Mouse (Mus musculus): ENCODE measurements around the gene Wipf1. TPM values are rescaled to one million over a fixed set of nuclear protein-coding genes. Genes with fewer than 3 reads are reported as not detected.

Wipf1 gene
- polyA plus RNA-seq, 1 experiment from 2014 or later = 1.9 TPM

DNA sequence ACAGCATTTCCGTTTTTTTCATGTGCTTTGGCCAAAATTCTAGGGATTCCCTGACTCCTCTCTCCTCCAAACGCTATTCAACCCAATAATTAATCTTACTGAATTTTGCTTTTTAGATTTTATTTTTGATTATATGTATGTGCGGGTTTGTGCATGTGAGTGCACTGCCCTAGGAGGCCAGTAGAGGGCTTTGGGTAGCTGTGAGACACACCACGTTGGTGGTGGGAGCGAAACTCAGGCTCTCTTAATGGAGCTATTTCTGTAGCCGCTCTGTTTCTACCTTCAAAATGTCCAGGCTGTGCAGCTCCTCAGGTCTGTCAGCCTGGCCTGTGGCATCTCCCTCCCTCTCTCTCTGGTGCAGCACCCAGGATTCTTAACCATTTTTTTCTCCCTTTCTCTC, 50.7 kb downstream of the Wipf1 start:
- H3K9ac ChIP-seq (replicated peaks) = no peak overlapping the region
- ATAC-seq (replicated peaks) = no peak
- H3K36me3 ChIP-seq = no peaks in the 10 kb centered on the region
- no peak overlapping the region for H3K4me3 ChIP-seq
- no peak overlapping the region for H3K4me2 ChIP-seq (replicated peaks)
- no peaks in the 10 kb centered on the region for H3K9me3 ChIP-seq
- H3K27ac ChIP-seq (replicated peaks) = no peak overlapping the region
- H3K27me3 ChIP-seq = no peaks in the 10 kb centered on the region
- 94% methylated on average over 6 of the region's 6 CpGs for WGBS
- 0 out of 2 replicates have a peak, but pooled peaks cover 4% of the 10 kb centered on the region for H3K4me1 ChIP-seq

DNA sequence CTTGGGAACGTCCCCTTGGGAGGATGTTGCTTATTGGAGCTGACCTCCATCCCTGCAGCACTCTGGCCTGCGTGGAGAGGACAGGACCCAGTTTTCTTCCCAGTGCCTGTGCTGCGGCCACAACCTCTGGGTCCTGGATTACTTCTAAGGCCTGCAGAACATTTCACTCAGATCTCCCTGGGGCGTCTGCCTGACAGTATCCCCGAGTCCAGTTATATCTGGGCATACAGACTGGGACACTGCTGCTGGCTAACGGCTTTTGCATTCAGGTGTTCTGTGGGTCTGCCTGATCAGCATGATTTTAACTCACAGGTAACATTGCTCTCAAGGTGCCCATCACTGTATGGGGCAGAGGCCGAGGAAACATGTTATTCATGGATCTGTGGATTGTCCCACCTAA, 52.0 kb downstream of the Wipf1 start:
- no peak for ATAC-seq (replicated peaks)
- Histone ChIP-seq H3K4me3 (no peak overlapping the region), H3K36me3 (no peaks in the 10 kb centered on the region), H3K9me3 (no peaks in the 10 kb centered on the region), H3K9ac (replicated peaks) (no peak overlapping the region), H3K4me1 (0 out of 2 replicates have a peak, but pooled peaks cover 3% of the 10 kb centered on the region), H3K27me3 (no peaks in the 10 kb centered on the region), H3K27ac (replicated peaks) (no peak overlapping the region), H3K4me2 (replicated peaks) (no peak overlapping the region)
- 89% methylated on average over 7 of the region's 7 CpGs for WGBS

DNA sequence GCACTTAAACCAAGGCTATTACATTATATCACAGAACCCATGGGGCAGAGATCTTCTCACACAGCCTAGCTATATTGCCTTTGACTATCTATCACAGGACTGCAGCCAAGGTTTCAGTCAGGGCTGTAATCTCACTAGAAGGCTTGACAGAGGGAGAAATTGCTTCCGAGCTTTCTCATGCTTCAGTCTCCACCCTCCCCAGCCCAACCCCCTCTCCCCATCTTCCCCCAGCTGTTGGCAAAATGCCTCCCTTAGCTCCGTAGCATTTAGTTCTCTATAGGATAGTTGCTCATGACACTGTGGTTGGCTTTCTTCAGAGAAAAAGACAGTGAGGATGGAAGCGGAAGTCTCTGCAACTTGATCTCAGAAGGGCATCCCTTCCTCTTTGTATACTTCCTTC, 54.0 kb downstream of the Wipf1 start:
- no peaks in the 10 kb centered on the region for H3K27me3 ChIP-seq
- H3K4me3 ChIP-seq = no peak overlapping the region
- H3K36me3 ChIP-seq = no peaks in the 10 kb centered on the region
- no peak for ATAC-seq (replicated peaks)
- no peaks in the 10 kb centered on the region for H3K9me3 ChIP-seq
- H3K4me2 ChIP-seq (replicated peaks) = no peak overlapping the region
- WGBS = 50% methylated on average over 3 of the region's 3 CpGs
- H3K9ac ChIP-seq (replicated peaks) = no peak overlapping the region
- H3K27ac ChIP-seq (replicated peaks) = no peak overlapping the region
- 0 out of 2 replicates have a peak, but pooled peaks cover 3% of the 10 kb centered on the region for H3K4me1 ChIP-seq

DNA sequence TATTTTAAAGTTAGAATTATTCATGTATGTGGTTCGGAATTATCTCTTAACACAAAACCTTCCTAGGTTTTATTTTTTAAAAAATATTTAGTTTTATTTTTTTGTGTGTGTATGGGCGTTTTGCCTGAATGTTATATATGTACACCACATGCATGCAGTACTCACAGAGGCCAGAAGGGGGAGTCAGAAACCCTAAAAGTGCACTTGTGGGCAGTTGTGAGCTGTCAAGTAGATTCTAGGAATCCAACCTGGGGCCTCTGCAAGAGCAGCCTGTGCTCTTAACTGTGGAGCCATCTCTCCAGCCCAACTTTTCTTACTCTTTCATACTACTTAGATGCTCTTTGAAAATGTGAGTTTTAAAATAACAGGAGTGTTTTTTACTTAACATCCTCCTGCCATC, 57.4 kb downstream of the Wipf1 start:
- Histone ChIP-seq H3K9ac (replicated peaks) (no peak overlapping the region), H3K4me3 (no peak overlapping the region), H3K4me2 (replicated peaks) (no peak overlapping the region), H3K4me1 (0 out of 2 replicates have a peak, but pooled peaks cover 3% of the 10 kb centered on the region), H3K27me3 (no peaks in the 10 kb centered on the region), H3K36me3 (no peaks in the 10 kb centered on the region), H3K9me3 (no peaks in the 10 kb centered on the region), H3K27ac (replicated peaks) (no peak overlapping the region)
- WGBS = 91% methylated on average over 2 of the region's 2 CpGs
- ATAC-seq (replicated peaks) = no peak

DNA sequence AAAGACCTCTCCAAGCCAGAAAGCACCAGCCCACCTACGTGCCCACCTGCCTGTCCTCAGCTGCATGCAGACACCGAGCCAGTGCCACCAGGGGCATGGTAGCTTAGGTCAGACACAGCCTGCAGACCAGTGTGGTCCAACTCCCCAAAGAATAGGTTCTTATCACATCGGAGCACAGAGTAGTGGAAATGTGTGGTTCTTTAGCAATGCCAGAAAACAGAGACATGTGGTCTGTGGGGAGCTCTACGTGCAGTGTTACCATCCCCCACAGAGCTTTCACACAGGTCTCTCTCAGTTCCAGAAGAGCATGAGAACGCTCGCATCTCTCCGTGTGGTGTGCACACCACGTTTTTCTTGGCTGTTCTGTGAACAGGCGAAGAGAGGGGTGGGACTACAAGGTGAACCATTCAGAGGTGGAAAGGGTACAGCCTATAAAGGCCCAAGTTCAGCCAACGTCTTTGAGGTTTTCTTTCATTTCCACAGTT, 59.3 kb downstream of the Wipf1 start:
- no peak for ATAC-seq (replicated peaks)
- Histone ChIP-seq H3K27ac (replicated peaks) (no peak overlapping the region), H3K4me3 (no peak overlapping the region), H3K36me3 (no peaks in the 10 kb centered on the region), H3K4me1 (no peaks in the 10 kb centered on the region), H3K4me2 (replicated peaks) (no peak overlapping the region), H3K9ac (replicated peaks) (no peak overlapping the region), H3K27me3 (no peaks in the 10 kb centered on the region), H3K9me3 (no peaks in the 10 kb centered on the region)
- WGBS = 77% methylated on average over 10 of the region's 10 CpGs

DNA sequence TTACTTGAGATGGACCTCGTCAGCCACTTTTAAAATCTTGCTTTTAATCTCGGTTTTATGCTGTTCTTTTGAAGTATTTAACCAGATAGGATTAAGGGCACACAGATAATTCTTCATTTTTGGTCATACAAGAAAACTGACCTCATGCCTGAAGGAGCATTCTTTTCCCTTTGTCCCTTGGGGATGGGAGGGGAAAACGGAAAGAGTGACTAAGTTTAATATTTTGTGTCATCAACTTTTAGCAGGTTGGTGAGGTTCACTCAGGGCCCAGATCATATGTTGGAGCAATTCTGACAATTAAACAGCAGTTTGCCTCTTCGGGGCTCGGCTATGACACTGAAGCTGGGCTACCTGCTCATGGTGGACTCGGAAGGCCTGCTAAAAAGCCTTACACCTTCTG, 60.0 kb downstream of the Wipf1 start:
- Histone ChIP-seq H3K36me3 (no peaks in the 10 kb centered on the region), H3K27ac (replicated peaks) (no peak overlapping the region), H3K4me3 (no peak overlapping the region), H3K9ac (replicated peaks) (no peak overlapping the region), H3K9me3 (no peaks in the 10 kb centered on the region), H3K4me2 (replicated peaks) (no peak overlapping the region), H3K4me1 (no peaks in the 10 kb centered on the region), H3K27me3 (no peaks in the 10 kb centered on the region)
- 89% methylated on average over 6 of the region's 6 CpGs for WGBS
- no peak for ATAC-seq (replicated peaks)

DNA sequence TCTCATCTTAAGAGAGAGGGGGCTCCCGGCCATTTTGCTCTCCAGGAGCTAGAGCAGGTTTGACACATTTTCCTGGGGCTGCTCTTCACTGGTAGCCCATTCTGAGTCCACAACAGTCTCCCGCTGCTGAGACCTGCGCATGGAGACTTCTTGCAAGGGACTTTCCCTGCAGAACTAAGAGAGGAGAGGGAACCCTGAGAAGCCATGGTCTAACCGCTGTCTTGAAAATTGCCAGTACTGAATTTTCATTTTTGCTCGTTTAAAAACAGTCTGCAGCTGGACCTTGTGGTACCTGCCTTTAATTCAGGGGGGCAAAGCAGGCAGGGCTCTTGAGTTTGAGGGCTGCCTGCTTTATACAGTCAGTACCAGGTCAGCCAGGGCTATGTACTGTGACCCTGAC, 60.5 kb downstream of the Wipf1 start:
- Histone ChIP-seq H3K27me3 (no peaks in the 10 kb centered on the region), H3K27ac (replicated peaks) (no peak overlapping the region), H3K9ac (replicated peaks) (no peak overlapping the region), H3K4me1 (no peaks in the 10 kb centered on the region), H3K4me2 (replicated peaks) (no peak overlapping the region), H3K36me3 (no peaks in the 10 kb centered on the region), H3K9me3 (no peaks in the 10 kb centered on the region), H3K4me3 (no peak overlapping the region)
- ATAC-seq (replicated peaks) = no peak
- 93% methylated on average over 5 of the region's 5 CpGs for WGBS

DNA sequence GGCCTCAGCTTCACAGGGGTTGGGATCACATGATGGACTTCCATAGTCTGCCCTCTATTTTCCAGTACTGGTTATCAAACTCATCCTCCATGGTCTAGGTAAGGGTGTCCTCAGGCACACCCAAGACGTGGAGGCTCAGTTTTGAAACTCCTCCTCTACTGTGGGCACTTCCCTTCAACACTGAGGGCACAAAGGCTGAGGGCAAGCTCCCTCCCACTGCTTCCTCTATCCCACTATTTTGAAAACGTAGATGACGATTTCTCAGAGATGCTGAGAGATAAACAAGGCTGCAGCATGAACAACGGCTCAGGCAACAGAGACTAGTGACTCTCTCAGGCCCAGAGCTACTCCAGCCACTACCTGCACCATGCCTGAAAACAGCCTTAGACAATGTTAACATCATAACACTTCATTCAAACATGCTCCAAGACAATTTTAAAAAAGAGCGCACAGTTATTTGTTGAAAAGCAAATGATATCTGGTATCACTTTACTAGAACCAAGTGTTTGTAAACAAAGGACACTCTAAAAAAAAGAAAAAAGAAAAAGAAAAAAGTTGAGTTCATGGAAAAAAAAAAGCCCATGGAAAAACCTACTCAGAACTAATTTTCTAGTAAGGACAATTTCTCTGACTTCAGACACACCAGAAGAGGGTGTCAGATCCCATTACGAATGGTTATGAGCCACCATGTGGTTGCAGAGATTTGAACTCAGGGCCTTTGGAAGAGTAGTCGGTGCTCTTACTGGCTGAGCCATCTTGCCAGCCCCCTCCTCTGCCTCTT, 62.3 kb downstream of the Wipf1 start:
- Histone ChIP-seq H3K9me3 (no peaks in the 10 kb centered on the region), H3K36me3 (no peaks in the 10 kb centered on the region), H3K27ac (replicated peaks) (no peak overlapping the region), H3K9ac (replicated peaks) (no peak overlapping the region), H3K27me3 (no peaks in the 10 kb centered on the region), H3K4me1 (no peaks in the 10 kb centered on the region), H3K4me2 (replicated peaks) (no peak overlapping the region), H3K4me3 (no peak overlapping the region)
- ATAC-seq (replicated peaks) = no peak
- 83% methylated on average over 7 of the region's 7 CpGs for WGBS

DNA sequence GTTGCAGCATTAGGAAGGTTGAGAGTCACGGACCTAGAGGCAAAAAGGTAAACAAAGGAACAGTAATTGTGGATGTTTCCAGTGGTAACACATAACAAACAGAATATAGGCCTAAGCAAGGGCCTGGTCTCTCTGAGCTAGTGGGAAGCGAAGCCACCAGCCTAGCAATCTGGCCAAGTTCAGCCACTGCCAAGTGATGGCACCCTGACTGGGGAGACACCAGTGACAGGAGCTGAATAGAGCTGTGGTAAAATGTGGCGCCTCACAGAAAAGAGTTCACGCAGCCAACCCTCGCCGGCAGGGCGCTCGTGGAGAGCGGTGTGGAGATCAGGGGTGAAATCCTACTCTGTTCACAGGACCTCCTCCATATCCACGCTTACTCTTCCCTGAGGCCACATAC, 63.1 kb downstream of the Wipf1 start:
- WGBS = 94% methylated on average over 10 of the region's 10 CpGs
- no peak overlapping the region for H3K4me3 ChIP-seq

DNA sequence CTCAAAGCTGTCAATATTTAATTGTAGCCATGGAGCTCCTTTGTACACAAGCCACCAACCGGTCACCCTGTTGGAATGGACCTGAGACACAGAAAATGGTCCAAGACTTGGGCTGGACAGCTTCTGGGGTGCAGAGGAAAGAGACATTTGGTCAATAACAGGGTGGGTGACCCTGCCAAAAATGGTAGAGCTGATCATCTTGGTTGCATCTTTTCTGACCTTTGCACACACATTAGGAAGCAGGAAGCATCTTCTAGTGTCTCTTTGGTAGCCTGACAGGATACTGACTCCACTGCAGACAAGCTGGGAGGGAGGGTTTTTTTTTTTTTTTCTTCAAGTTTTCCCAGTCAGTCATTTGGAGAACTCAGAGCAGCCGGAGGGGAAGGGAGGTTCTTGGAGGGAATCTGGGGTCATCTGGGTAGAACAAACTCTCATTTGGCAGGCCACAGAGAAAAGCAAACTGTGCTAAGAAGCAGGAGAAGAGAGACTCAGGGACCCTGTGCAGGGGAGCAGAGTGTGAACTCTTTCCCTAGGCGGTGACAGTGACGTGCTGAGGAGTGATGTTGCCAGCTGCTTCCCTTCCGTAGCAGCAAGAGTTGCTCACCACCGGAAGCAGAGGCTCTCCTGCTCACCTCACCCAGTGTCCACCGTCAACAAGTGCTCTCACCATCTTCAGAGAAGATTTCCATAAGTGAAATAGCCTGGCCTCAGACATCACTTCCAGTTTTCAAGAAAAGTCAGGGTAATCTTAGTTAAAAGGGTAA, 65.9 kb downstream of the Wipf1 start:
- Histone ChIP-seq H3K4me3 (no peak overlapping the region), H3K27me3 (no peaks in the 10 kb centered on the region), H3K4me1 (no peaks in the 10 kb centered on the region), H3K9me3 (no peaks in the 10 kb centered on the region), H3K4me2 (replicated peaks) (no peak overlapping the region), H3K36me3 (no peaks in the 10 kb centered on the region), H3K27ac (replicated peaks) (no peak overlapping the region), H3K9ac (replicated peaks) (no peak overlapping the region)
- no peak for ATAC-seq (replicated peaks)
- WGBS = 66% methylated on average over 7 of the region's 7 CpGs

More for the DNA sequence above, 63.1 kb downstream of the Wipf1 start:
- no peak overlapping the region for H3K9ac ChIP-seq (replicated peaks)
- no peaks in the 10 kb centered on the region for H3K36me3 ChIP-seq
- H3K9me3 ChIP-seq = no peaks in the 10 kb centered on the region
- no peak overlapping the region for H3K4me2 ChIP-seq (replicated peaks)
- no peak for ATAC-seq (replicated peaks)
- H3K27me3 ChIP-seq = no peaks in the 10 kb centered on the region
- H3K27ac ChIP-seq (replicated peaks) = no peak overlapping the region
- no peaks in the 10 kb centered on the region for H3K4me1 ChIP-seq

DNA sequence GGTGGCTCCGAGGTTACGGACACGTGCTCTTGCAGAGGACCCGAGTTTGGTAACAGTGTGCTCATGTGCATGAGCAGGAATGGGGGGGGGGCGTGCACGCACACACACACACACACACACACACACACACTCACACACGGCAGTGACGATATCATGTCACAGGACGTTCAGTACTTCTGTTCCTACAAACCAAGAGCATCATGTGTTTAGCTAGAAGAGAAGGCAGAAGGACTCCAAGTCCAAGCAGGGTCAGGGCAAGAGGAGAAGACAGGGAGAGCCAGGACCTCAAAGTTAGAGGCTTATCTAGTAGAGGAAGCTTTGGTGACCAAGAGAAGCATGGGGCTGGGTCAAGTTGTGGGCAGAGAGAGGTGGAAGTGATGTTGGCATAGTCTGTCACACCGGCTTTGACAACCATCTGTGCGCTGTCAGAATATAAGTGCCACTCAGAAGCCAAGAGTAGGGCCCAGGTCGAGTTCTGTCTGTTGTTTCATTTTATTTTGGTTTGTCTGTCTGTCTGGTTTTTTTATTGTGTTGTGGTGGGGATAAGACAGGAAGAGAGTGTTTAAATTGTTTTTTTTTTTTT, 66.7 kb downstream of the Wipf1 start:
- Histone ChIP-seq H3K4me2 (replicated peaks) (no peak overlapping the region), H3K9me3 (no peaks in the 10 kb centered on the region), H3K27me3 (no peaks in the 10 kb centered on the region), H3K9ac (replicated peaks) (no peak overlapping the region), H3K36me3 (no peaks in the 10 kb centered on the region), H3K27ac (replicated peaks) (no peak overlapping the region), H3K4me1 (no peaks in the 10 kb centered on the region), H3K4me3 (no peak overlapping the region)
- no peak for ATAC-seq (replicated peaks)
- 94% methylated on average over 12 of the region's 12 CpGs for WGBS

DNA sequence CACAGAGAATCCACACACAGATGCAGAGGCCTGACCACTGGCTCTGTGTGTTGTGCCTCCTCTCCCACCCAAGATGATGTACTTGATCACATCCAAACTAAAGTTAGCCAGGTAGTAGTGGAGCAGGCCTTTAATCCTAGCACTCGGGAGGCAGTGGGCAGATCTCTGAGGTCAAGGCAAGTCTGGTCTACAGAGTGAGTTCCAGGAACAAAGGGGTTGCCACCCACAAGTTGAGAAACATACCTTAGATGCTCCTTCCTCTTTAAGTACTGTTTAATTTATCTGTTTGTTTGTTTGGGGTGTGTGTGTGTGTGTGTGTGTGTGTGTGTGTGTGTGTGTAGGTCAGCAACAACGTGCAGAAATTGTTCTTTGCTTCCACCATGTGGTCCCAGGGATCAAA, 67.3 kb downstream of the Wipf1 start:
- Histone ChIP-seq H3K27me3 (no peaks in the 10 kb centered on the region), H3K36me3 (no peaks in the 10 kb centered on the region), H3K9ac (replicated peaks) (no peak overlapping the region), H3K9me3 (no peaks in the 10 kb centered on the region), H3K4me3 (no peak overlapping the region), H3K4me2 (replicated peaks) (no peak overlapping the region), H3K27ac (replicated peaks) (no peak overlapping the region), H3K4me1 (no peaks in the 10 kb centered on the region)
- ATAC-seq (replicated peaks) = no peak
- 88% methylated on average over 2 of the region's 2 CpGs for WGBS

All from forebrain, embryonic 15.5 days (tissue).